Mouse (Mus musculus): ENCODE measurements at regions not wholly inside any gene's neighbourhood (a gene's known extent, or its start where the extent isn't known, plus 50 kb on each side); places are given as distances from the start of the nearest gene placed in this dataset.

GRCm38 (mm10) chr1:169439621-169440020, 91.6 kb downstream of the Nuf2 start:
- TF ChIP-seq CTCF (IDR thresholded peaks at IDR 0.05; ENCODE audit: borderline replicate concordance, extremely low read depth, insufficient read depth, insufficient read length): no peak
- no peak for TF ChIP-seq POLR2A (IDR thresholded peaks at IDR 0.05; ENCODE audit: borderline replicate concordance, extremely low read depth, insufficient read depth, insufficient read length, poor library complexity, severe bottlenecking)
- peak; percentile 87 for DNase-seq (ENCODE audit: low read depth)

- no peak for DNase-seq (ENCODE audit: low read depth)
Measured at GRCm38 (mm10) chr1:169438006-169438405, 93.3 kb downstream of the Nuf2 start.

GRCm38 (mm10) chr1:169422408-169422807, 108.9 kb downstream of the Nuf2 start:
- peak; percentile 63 for DNase-seq (ENCODE audit: low read depth)
- TF ChIP-seq CTCF (IDR thresholded peaks at IDR 0.05; ENCODE audit: borderline replicate concordance, extremely low read depth, insufficient read depth, insufficient read length) (no peak), POLR2A (IDR thresholded peaks at IDR 0.05; ENCODE audit: borderline replicate concordance, extremely low read depth, insufficient read depth, insufficient read length, poor library complexity, severe bottlenecking) (no peak)

More at GRCm38 (mm10) chr1:169438006-169438405, 93.3 kb downstream of the Nuf2 start:
- no peak for TF ChIP-seq CTCF (IDR thresholded peaks at IDR 0.05; ENCODE audit: borderline replicate concordance, extremely low read depth, insufficient read depth, insufficient read length)
- TF ChIP-seq POLR2A (IDR thresholded peaks at IDR 0.05; ENCODE audit: borderline replicate concordance, extremely low read depth, insufficient read depth, insufficient read length, poor library complexity, severe bottlenecking): no peak

GRCm38 (mm10) chr1:169421671-169422070, 109.6 kb downstream of the Nuf2 start:
- no peak for TF ChIP-seq POLR2A (IDR thresholded peaks at IDR 0.05; ENCODE audit: borderline replicate concordance, extremely low read depth, insufficient read depth, insufficient read length, poor library complexity, severe bottlenecking)
- TF ChIP-seq CTCF (IDR thresholded peaks at IDR 0.05; ENCODE audit: borderline replicate concordance, extremely low read depth, insufficient read depth, insufficient read length): no peak
- peak; percentile 63 for DNase-seq (ENCODE audit: low read depth)

GRCm38 (mm10) chr1:169418665-169419045, 112.6 kb downstream of the Nuf2 start:
- TF ChIP-seq POLR2A (IDR thresholded peaks at IDR 0.05; ENCODE audit: borderline replicate concordance, extremely low read depth, insufficient read depth, insufficient read length, poor library complexity, severe bottlenecking) (no peak), CTCF (IDR thresholded peaks at IDR 0.05; ENCODE audit: borderline replicate concordance, extremely low read depth, insufficient read depth, insufficient read length) (no peak)
- peak; percentile 57 for DNase-seq (ENCODE audit: low read depth)

GRCm38 (mm10) chr1:169417979-169418664, 113.1 kb downstream of the Nuf2 start:
- DNase-seq (ENCODE audit: low read depth): peak; percentile 59
- no peak for TF ChIP-seq POLR2A (IDR thresholded peaks at IDR 0.05; ENCODE audit: borderline replicate concordance, extremely low read depth, insufficient read depth, insufficient read length, poor library complexity, severe bottlenecking)
- TF ChIP-seq CTCF (IDR thresholded peaks at IDR 0.05; ENCODE audit: borderline replicate concordance, extremely low read depth, insufficient read depth, insufficient read length): no peak

GRCm38 (mm10) chr1:169416701-169417100, 114.6 kb downstream of the Nuf2 start:
- TF ChIP-seq POLR2A (IDR thresholded peaks at IDR 0.05; ENCODE audit: borderline replicate concordance, extremely low read depth, insufficient read depth, insufficient read length, poor library complexity, severe bottlenecking) (no peak), CTCF (IDR thresholded peaks at IDR 0.05; ENCODE audit: borderline replicate concordance, extremely low read depth, insufficient read depth, insufficient read length) (no peak)
- no peak for DNase-seq (ENCODE audit: low read depth)

GRCm38 (mm10) chr1:169408120-169408519, 123.1 kb downstream of the Nuf2 start:
- DNase-seq (ENCODE audit: low read depth): no peak
- TF ChIP-seq CTCF (IDR thresholded peaks at IDR 0.05; ENCODE audit: borderline replicate concordance, extremely low read depth, insufficient read depth, insufficient read length): no peak
- no peak for TF ChIP-seq POLR2A (IDR thresholded peaks at IDR 0.05; ENCODE audit: borderline replicate concordance, extremely low read depth, insufficient read depth, insufficient read length, poor library complexity, severe bottlenecking)

GRCm38 (mm10) chr1:169400841-169401240, 130.4 kb downstream of the Nuf2 start:
- no peak for TF ChIP-seq CTCF (IDR thresholded peaks at IDR 0.05; ENCODE audit: borderline replicate concordance, extremely low read depth, insufficient read depth, insufficient read length)
- TF ChIP-seq POLR2A (IDR thresholded peaks at IDR 0.05; ENCODE audit: borderline replicate concordance, extremely low read depth, insufficient read depth, insufficient read length, poor library complexity, severe bottlenecking): no peak

GRCm38 (mm10) chr1:169397371-169397770, 133.9 kb downstream of the Nuf2 start:
- no peak for DNase-seq (ENCODE audit: low read depth)

More at GRCm38 (mm10) chr1:169400841-169401240, 130.4 kb downstream of the Nuf2 start:
- no peak for DNase-seq (ENCODE audit: low read depth)

GRCm38 (mm10) chr1:169387056-169387455, 144.2 kb downstream of the Nuf2 start:
- DNase-seq (ENCODE audit: low read depth): no peak
- TF ChIP-seq POLR2A (IDR thresholded peaks at IDR 0.05; ENCODE audit: borderline replicate concordance, extremely low read depth, insufficient read depth, insufficient read length, poor library complexity, severe bottlenecking) (no peak), CTCF (IDR thresholded peaks at IDR 0.05; ENCODE audit: borderline replicate concordance, extremely low read depth, insufficient read depth, insufficient read length) (no peak)

More at GRCm38 (mm10) chr1:169397371-169397770, 133.9 kb downstream of the Nuf2 start:
- no peak for TF ChIP-seq CTCF (IDR thresholded peaks at IDR 0.05; ENCODE audit: borderline replicate concordance, extremely low read depth, insufficient read depth, insufficient read length)
- no peak for TF ChIP-seq POLR2A (IDR thresholded peaks at IDR 0.05; ENCODE audit: borderline replicate concordance, extremely low read depth, insufficient read depth, insufficient read length, poor library complexity, severe bottlenecking)
